Mouse (Mus musculus) heart, adult 18-20 months (tissue): ENCODE data around the gene Unc119. TPM values are rescaled to one million over a fixed set of nuclear protein-coding genes. Genes with fewer than 3 reads are reported as not detected.

ENCODE experiments used
- DNase-seq, 2 experiments: peaks; one replicate each; pipeline ENCODE4 v3.0.0; 2021 to 2022; ENCODE audit warnings: mixed read lengths in 1 of 2
- long read RNA-seq, 2 experiments: library from polyadenylated mRNA; stranded (forward); transcript quantifications; one replicate each; pipeline ENCODE4 v2.0.0; 2021
- total RNA-seq, 2 experiments: library from RNA; stranded (reverse); gene quantifications; 2 replicates each; pipeline ENCODE4 v1.2.3; 2021

Unc119 gene
- 1 to 10 TPM; 5.2 to 5.8 TPM for total RNA-seq
- long read RNA-seq, experiment 1, transcript Unc119-201 (5 exons, 1,329 nt) = major isoform, 11 of 12 reads
- long read RNA-seq, experiment 1, partial matches to known transcripts = 0 of 12 reads
- long read RNA-seq, experiment 1, other reads (novel, unspliced or antisense) = 0 of 12 reads
- long read RNA-seq, experiment 2, transcript Unc119-201 (5 exons, 1,329 nt) = major isoform, 5 of 5 reads
- long read RNA-seq, experiment 2, partial matches to known transcripts = 0 of 5 reads
- long read RNA-seq, experiment 2, other reads (novel, unspliced or antisense) = 0 of 5 reads

- DNase-seq = peak; percentile 81
These were observed at the start of gene Unc119 for GRCm38 (mm10) chr11:78343381-78344327. TSS of gene Unc119 (plus strand) at chr11:78343482.

DNA sequence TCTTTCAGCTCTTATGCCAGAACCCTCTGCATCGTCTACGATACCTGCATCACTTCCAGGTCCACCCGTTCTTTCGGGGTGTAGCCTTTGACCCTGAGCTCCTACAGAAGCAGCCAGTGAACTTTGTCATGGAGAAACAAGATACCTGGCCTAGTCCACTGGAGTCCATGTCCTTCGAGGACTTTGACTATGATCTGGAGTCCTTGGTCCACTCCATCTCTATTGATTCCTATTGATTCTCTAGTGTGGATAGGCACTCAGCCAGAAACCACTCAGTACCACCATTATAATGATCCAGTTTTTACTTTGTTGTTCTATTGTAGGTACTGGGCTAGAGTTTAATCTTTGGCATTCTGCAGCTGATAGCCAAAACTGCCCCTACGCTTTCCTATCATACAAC lies 48.7 kb upstream of the Unc119 start:
- DNase-seq = no peak

- DNase-seq = no peak
These were observed 42.4 kb upstream of the Unc119 start for GRCm38 (mm10) chr11:78300917-78301316.

DNA sequence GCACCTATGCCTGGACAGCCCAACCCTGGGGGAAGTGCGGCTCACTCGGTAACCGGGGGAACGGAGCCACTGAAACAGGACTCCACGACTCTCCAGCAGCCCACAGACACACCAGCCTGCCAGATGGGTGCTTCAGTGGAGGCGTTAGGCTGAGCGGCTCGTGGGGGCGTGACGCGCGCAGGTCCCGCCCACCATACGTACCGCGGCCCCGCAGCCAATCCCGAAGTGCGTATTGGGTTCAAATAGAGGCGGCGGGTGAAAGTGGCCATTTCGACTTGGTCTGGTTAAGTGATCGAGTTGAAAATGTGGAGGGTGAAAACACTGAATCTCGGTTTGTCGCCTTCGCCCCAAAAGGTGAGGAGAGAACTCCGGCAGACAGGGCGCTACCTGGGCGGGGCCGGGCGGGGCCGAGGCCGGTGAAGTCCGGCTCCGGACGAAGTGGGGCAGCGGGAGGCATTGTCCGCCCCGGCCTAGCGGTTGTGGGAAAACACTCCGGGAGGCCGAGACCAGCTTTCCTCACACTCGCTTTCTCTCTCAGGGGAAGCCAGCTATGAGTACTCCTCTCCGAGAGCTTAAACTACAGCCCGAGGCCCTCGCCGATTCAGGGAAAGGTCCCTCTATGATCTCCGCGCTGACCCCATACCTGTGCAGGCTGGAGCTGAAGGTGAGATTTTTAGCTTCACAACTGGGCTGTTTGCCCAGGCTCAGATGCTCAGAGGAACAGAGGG lies 41.8 kb upstream of the Unc119 start, which contains the start of gene Spag5:
Gene Spag5 (plus strand): TSS at position 173 of the 728 bp plus-strand sequence.
- peak; percentile 91 to 92 for DNase-seq

- DNase-seq = no peak
These were observed 38.0 kb upstream of the Unc119 start for GRCm38 (mm10) chr11:78305272-78305671.

DNA sequence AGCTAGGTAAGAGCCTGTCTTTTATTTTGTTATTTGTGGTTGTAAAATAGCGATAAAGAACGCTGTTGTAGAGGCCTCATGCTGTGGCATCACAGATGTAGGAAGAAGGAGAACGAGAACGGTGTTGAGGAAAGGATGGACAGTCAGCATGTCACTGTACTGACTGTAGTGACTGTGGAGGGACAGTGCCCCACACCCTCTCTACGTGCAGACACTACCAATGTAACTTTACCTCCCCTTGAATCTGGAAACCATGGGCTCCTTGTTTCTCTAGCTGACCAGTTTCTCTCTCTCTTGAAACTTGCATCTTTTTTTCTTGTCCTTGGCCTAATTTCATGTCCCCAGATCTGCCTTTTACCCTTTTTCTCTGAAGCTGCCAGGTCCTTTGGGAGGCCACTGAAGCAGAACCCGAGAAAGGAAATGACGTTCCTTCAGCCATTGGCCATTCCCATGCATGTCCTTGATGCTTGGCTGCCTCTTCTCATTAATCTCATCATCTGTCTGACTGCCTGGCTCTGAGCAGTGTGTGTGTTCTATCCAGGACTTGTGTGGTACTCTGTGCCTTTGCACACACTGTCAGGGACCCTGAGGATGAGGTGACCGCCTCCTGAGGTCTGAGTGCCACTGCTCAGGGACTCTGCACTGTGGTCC lies 32.3 kb upstream of the Unc119 start:
- no peak for DNase-seq

- no peak for DNase-seq
These were observed 29.6 kb upstream of the Unc119 start for GRCm38 (mm10) chr11:78313662-78314061.

DNA sequence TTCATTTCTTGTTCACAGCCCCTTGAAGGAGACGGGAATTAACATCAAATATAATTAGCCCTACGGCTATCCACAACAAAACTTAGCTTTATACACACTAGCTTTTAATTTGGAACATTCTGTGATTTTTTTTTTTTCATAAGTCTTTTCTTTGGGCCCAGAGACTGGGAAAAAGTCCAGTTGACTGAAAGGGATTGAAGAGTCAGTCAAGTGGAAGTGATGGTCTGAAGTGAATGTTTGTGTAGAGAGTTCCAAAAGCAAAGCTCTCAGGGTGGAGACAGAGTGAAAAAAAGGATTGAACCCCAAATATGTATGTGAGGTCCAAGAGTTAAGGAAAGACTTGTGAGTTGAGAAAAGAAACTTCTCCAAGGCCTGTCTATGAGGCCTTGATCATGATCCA lies 24.9 kb upstream of the Unc119 start:
- DNase-seq = no peak

DNA sequence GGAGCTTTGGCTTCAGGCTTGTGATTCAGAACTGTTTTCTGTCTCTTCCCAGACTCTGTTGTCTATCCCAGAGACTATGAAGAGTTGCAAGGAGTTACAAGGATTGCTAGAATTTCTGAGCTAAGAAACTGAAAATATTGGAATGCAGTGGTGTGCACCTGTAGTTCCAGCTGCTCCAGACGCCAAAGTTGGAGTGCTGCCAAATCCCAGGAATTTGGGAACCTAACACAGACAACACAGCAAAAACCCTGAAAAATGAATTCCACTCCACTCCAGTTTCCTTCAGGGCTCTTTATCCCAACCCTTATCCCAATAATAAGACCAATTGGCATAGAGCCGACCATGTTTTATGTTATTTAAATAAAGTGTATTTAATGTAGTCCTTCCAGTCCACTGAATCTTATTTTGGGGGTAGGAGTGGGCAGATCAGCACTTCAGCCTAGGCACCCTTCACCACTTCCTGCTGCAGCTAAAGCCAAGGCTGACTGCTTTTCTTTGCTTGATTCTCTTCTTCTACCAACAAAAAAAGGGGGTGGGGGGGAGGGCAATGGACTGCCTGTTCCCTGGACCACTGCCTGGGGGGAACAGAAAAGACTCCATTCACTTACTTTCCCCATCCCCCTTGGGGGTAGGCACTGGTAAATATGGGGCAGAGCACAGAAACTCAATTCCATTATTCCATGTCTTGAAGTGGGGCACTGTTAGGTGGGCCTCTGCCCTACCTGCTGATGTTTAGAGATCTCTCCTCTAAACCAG lies 21.0 kb upstream of the Unc119 start:
- no peak for DNase-seq

- peak; percentile 61 to 76 for DNase-seq
These were observed 20.4 kb upstream of the Unc119 start, which contains the start of gene Aldoc for GRCm38 (mm10) chr11:78322860-78323259. TSS of gene Aldoc (plus strand) at chr11:78322968.

- no peak for DNase-seq
These were observed 19.1 kb upstream of the Unc119 start for GRCm38 (mm10) chr11:78324000-78324785.

- DNase-seq = no peak
These were observed 18.3 kb upstream of the Unc119 start for GRCm38 (mm10) chr11:78324965-78325364.

- no peak for DNase-seq
These were observed 16.1 kb upstream of the Unc119 start for GRCm38 (mm10) chr11:78327215-78327614.

DNA sequence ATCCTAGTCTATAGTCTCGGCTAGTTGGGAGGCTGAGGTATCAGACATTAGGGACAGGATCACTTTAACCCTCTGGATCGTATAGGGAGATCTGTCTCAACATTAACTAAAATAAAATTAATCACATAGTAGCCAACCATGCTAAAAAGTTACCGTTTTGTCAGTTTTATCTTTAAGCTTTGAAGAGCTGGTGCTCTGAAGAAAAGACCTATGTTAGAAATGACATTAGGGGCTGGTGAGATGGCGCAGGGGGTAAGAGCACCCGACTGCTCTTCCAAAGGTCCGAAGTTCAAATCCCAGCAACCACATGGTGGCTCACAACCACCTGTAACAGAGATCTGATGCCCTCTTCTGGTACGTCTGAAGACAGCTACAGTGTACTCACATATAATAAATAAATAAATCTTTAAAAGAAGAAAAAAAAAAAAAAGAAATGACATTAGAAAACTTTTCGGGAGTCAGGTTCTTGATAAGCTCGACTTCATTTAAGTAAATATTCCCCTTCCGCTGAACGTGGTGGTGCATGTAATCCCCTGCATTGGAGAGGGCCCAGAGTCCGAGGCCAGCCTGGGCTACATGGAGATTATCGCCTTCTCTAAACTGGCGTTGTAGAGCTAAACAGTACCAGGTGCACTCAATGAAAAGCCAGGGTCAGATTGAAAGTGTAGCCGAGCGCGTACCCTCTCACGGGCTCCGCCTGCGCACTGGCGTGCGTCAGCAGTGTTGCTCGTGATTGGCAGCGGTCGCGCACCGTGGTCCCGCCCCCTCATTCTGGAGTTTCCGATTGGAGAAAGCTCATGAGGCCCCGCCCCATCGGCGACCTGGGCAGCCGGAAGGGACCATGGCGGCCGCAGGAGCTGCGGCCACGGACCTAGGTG lies 15.4 kb upstream of the Unc119 start, which contains the start of gene Pigs:
Gene Pigs (plus strand): TSS at position 782 of the 878 bp plus-strand sequence.
- DNase-seq = peak; percentile 98

- DNase-seq = no peak
These were observed 14.7 kb upstream of the Unc119 start for GRCm38 (mm10) chr11:78328512-78329056.

GRCm38 (mm10) chr11:78332676-78333075 lies 10.6 kb upstream of the Unc119 start:
- no peak for DNase-seq

- no peak for DNase-seq
These were observed 9.3 kb upstream of the Unc119 start for GRCm38 (mm10) chr11:78333992-78334391.

DNA sequence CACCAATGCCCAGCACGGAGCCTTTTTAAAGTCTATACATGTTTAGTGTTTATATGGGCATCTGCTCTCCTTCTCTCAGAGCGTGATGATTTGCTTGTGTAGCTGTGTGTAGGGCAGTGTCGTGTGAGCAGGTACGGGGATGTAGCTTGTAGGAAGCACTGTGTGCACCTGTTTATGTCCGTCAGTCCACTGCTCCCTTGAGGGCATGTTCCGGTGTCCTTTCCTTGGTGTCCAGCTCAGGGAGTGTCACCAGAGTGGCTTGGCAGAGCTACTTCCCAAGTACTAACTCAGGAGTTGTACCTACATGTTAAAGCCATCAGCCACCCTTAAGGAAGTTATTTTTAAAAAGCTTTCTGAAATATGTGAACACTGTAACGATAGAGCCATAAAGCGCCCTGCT lies 6.2 kb upstream of the Unc119 start:
- DNase-seq = no peak

DNA sequence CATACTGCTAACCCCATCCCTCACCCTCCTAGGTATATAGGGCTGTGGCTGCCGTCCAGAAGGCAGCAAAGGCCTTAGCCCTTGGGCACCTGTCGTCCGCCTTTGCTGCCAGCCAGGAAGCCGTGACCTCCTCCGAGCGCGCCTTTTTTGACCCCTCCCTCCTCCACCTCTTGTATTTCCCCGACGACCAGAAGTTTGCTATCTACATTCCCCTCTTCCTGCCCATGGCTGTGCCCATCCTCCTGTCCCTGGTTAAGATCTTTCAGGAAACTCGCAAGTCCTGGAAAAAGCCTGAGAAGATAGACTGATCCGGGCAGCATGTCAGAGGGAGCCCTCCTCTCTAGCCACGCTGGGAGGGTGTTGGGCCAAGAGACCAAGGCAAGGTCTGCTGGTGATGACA lies 1.6 kb upstream of the Unc119 start:
- DNase-seq = no peak
